Mouse (Mus musculus) ES-Bruce4 (cell line): ENCODE measurements around the gene Olfml3.

Experiments used
- CTCF ChIP-seq: IDR thresholded peaks from one replicate; pipeline ENCODE4 v1.8.1; 2011; ENCODE audit warnings: low read depth, low read length
- POLR2A ChIP-seq: IDR thresholded peaks from one replicate; pipeline ENCODE4 v1.8.1; 2011; ENCODE audit warnings: low read length; ENCODE audit not compliant: insufficient read depth

- no peak for TF ChIP-seq POLR2A
- TF ChIP-seq CTCF: no peak
Measured at GRCm38 (mm10) chr3:103715762-103716693, 21.8 kb downstream of the Olfml3 start.
